Mouse (Mus musculus) common myeloid progenitor, adult 5-6 weeks (primary cell): Measurements from ENCODE around the gene Cpne9. TPM values are rescaled to one million over a fixed set of nuclear protein-coding genes. Genes with fewer than 3 reads are reported as not detected.
A peak's percentile ranks its signal among the peaks of the same experiment; 100 is the strongest.

ENCODE experiments used
- ATAC-seq: replicated peaks from 2 replicates; pipeline ENCODE4 v1.8.0; 2016; ENCODE audit warnings: low read depth, mild to moderate bottlenecking, moderate TSS enrichment, inconsistent platforms; ENCODE audit not compliant: poor library complexity, severe bottlenecking
- total RNA-seq: library from RNA; stranded (forward); fragments of 200-1000, 187-1606 nt; gene quantifications from 2 replicates; pipeline ENCODE4 v1.2.3, GENCODE M21; 2017

Gene Cpne9
- total RNA-seq: 0.05 TPM in 1 of 2 replicates, not detected in the other

DNA sequence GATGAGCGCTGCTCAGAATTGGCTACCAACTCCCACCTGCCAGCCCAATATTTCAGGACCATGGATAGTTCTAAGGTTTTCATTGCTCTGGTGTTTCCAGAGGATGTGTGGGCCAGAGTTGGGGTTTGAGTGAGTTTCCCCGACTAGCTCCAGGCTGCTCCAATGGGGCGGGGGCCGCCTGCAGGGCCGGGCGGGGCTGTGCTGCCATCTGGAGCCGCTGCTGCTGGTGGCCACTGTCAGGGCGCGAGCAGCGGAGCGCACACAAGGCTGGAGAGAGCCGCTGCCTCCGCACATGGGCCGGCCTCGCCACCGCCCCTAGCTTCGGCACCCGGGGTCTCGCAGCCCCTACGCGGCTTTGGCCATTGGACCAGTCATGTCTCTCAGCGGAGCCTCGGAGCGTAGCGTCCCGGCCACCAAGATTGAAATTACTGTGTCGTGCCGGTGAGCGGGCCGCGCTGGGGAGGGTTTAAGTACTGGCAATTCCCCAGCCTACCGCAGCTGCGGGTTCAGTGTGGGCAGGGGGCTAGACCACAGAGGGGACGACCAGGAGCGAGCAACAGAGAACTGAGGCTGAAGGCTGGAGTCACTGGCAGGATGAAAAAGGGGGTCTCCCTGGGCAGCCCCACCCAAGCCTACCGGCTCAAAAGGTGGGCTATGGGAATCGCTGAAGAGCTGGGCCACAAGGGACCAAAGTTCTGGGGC, at the start of gene Cpne9:
TSS of gene Cpne9 (plus strand) at position 207 of the 702 bp plus-strand sequence.
- ATAC-seq: peak; percentile 40

DNA sequence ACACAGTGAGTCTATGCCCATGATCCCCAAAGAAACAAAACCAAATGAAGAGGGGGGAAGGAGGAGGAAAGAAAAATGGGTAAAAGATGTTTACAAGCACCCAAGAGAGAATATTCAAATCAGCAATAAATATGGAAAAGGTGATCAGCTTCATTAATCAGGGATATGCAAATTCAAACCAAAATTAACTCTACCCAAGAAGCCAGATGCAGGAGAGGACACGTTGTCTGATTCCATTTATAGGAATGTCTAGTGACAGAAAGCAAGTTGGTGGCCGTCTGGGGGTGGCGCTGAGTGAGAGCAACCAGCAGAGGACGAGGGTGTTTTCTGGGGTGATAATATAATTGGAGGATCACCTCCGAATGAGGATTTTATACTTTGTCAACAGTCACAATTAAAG, 47.0 kb upstream of the Cpne9 start:
- ATAC-seq: no peak

DNA sequence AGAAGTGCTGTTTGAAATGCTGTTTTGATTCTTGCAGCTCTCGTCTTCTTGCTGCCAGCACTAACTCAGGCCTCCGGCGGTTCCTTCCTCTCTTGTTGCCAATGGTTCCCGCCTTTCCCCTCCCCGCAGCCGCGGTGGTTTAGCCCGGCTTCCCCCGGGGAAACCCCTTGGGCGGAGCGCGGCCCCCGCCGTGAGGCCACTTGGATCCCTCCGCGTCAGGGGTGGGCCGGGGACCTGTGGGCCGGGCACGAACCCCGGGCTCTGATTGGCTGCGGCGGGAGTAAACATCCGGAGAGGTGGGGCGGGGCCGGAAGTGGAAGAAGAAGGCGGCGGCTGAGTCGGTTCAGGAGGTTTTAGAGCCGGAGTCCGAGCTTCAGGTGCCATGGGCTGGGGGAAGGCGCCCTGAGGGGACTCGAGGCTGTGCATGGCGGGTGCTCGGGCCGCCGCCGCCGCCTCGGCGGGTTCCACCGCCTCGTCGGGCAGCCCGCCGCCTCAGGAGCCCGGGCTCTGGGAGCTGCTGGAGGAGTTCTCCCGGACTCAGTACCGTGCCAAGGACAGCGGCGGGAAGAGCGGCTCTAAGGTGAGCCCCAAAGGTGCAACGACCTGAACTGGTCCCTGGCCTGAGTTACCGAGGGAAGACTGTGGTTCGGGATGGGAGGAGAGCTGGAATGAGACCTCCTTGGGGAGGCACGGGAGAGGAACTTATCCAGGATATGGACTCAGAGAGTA, 44.4 kb upstream of the Cpne9 start, which contains the start of gene Mtmr14:
TSS of gene Mtmr14 (plus strand) at position 302 of the 729 bp plus-strand sequence.
- ATAC-seq: peak; percentile 98

DNA sequence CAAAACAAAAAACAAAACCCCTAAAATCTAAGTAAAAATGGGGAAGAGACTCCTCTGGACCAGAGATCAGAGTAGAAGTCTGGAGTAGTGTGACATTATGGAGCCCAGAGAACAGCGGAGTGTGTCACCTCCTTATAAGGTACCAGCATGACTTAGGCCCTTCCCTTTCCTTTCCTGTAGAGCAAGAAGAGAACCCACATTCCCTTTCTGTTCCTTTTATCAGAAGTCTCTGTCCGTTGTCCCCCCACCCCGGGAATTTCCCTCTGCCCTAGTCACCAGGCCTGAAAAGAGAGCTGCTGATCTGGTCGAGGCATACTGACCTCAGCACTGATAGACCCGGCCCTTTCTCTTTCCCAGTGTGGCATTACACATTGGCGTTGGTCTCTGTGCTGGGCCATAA, 43.7 kb upstream of the Cpne9 start:
- ATAC-seq: peak; percentile 34

DNA sequence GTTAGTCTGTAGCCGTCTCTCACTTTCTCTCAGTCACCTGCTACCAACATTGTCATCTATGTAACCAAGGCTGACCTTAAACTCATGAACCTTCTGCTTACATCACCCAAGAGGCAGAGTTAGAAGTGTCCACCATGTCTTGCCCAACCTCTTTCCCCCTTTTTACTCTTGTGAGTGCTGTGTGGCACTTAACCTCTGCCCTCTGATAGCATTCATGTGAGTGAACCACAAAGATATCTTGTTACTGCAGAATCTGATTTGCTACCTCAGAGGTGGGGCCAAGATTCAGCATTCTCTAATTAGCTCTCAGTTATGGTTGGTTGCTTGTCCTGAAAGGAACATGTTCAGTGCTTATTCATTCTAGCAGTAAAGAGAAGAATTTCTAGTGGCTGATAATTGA, 39.4 kb upstream of the Cpne9 start:
- ATAC-seq: no peak

DNA sequence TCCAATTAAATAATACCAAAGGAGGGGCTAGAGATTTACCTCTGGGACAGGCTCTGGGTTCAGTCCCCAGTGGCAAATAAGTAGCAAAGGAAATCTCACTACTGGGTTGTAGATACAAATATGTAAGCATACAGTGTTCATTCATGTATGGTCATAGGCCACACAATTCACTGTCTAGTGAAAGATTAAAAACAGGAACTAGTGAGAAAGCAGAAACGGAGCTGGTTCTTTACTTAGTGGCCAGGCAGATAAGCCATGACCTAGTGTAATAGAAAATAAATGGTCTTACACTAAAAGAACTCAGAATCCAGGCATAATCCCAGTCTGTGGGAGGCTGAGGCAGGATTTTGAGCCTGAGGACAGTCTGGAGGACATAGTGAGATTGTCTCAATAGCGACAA, 36.5 kb upstream of the Cpne9 start:
- ATAC-seq: peak; percentile 93

DNA sequence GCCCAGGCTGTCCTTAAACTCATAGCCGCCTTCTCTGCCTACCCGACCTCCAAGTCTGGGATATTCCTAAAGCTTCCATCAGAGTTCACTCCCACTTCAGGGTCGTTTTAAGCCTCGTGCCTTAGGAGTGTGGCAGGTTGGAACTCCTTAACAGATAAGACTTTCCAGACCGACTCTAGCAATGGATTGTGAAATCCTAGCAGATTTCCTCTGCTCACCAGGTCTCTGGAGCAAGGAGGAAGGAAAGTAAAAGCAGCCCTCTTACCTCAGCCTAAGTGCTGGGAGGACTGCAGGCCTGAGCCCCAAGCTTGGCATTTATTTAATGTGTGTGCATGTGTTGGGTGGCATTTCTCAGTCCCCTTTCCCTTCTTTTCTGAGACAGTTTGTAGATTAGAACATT, 31.3 kb upstream of the Cpne9 start:
- ATAC-seq: no peak

DNA sequence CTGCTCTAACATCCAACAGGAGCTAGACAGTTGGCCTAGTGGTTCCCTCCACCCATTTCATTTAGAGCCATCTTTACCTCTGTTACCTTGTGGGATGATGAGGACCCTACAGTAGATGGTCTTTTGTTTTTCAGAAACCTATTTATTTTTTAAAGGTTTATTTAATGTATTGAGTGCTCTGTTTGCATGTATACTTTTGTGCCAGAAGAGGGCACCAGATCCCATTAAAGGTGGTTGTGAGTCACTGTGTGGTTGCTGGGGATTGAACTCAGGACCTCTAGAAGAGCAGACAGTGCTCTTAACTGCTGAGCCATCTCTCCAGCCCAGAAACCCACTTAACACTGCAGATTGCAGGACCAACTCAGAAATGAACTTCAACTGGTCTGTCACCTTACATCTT, 30.2 kb upstream of the Cpne9 start:
- ATAC-seq: no peak

DNA sequence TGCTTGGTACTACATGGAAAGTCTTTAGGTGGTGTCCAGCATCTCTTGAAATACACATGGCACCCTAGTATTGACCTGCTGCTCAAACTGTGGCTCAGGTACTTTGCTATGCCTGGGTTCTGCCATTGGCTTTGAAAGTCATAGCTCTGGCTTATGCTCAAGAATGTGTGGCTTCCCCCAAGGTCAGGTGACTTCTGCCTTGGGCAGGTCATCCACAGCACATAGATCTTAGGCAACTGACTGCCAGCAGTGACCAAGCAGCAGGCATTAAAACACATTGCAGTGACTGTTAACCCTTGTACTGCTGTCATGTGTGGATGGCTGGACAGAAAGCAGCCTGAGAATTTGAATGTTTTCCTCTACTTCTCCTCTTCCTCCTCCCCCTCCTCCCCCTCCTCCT, 27.2 kb upstream of the Cpne9 start:
- no peak for ATAC-seq

DNA sequence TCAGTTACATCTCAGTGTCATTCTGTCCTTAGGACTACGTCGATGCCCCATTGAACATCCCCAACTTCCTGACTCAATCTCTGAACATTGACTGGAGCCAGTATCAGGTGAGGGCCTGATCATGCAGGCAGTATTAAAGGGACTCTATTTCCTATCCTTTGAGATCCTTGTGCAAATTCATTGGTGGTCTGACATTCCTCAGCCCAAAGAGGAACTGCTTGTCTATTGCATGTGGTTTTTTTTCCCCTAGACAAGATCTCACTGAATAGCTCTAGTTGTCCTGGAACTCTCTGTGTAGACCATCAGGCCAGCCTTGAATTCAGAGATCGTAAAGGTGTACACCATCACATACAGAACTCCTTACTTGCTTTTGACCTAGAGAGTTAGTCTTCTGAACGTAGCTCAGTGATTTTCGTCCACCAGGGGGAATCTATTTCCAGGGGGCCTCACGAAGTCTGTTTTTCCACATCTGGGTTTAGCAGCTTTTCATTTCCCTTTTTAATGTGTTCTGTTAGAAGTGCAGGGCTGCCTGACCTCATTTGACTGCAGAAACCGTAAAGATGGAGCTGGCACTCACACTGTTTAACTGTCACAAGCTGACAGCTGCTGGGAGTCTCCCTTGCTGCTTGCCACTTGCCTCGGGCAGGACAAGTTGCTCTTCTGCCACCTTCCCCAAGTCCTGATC, 20.8 kb upstream of the Cpne9 start:
- peak; percentile 75 for ATAC-seq

DNA sequence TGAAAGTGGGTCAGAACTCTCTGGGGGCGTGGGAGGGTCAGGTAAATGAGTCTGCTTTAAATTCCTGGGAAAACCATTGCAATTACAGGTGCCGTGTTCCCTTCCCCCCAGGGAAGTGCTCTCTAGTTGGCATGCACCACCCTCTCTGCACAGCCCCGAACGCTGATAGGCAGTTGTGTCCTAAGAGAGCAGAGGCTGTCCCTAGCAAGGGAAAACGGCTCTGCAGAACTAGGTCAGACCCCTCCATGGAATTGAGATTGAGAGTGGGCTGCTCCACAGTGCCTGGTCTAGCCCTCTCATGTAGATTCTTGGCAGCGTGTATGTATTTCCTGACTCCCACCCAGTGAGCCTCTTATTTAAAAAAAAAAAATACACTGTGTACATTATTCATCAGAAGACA, 18.6 kb upstream of the Cpne9 start:
- ATAC-seq: no peak

DNA sequence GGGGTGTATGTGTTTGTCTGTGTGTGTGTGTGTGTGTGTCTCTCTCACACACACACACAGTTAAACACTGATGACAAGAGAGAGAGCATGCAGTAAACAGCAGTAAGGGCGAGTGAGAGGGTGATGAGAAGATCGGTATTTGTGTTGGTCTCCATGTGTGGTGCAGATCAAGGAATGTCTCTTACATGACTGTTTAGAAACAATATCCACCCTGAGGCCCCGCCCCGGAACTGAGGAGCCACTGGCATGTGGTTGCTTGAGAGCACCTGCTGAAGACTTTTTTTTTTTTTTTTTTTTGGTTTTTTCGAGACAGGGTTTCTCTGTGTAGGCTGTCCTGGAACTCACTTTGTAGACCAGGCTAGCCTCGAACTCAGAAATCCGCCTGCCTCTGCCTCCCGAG, 17.7 kb upstream of the Cpne9 start:
- ATAC-seq: no peak

DNA sequence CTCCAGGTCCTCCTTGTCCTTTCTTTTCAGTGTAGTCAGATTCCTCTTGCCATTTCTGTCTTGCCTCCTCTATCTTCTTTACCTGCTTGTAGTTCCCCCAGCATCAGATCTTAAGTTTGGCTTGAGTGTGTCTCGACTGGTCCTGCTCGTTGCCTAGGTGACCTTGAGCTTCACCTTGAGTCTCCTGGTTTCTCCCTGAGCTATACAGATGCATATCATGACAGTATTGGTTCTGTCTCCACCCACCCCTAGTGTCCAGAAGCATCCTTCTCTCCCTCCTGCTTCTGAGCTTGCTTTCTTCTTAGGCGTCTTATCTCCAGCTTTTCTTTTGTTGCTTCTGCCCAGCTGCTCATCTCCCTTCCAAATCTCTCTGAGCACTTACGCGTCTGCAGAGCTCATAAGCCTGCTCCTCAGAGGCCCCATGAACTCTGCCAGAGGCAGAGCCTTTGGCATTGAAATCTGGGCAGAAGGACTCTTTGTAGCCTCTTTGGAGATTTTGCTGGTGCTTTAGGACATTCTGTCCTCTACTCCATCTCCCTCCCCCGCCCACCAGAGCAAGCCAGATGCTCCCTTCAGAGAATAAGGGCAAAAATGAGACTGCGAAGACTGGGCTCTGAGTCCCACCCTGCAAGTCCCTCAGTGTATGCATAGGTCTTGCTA, 15.0 kb upstream of the Cpne9 start:
- no peak for ATAC-seq

DNA sequence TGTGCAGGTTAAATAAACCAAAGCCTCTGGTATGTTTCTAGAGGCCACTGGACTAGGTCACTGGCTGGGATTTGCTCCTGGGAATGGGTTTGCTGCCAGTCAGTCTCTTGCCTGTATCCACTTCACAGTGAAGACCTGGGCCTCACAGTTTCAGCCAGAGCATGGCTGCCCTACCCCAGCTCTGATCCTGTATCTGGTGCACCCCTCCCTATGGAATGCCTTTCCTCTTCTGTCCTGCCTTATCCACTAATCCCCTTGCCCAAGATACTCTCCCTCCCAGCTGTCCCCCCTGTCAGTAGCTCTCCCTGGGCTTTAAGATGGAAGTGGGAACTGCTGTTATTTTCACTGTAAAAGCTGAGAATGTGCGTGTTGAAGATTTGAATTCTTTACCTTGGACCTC, 14.1 kb upstream of the Cpne9 start:
- no peak for ATAC-seq

DNA sequence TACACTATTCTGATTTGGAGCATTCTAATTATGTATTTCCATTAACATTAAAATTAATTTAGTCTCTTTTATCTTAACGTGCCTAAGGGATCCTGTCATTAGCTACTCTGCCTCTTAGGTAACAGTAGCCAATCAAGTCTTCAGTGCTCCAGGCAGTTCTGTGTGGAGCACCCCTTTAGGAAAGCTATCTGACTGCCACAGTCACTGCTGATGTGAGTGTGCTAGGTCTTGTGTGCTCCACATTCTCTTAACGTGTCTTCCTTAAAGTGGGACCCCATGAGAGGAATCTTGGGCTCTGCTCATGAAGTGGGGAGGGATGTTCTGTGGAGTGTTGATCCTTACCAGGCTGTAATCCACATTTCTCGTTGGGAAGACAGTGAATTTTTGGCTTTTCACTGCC, 9.7 kb upstream of the Cpne9 start:
- ATAC-seq: no peak

DNA sequence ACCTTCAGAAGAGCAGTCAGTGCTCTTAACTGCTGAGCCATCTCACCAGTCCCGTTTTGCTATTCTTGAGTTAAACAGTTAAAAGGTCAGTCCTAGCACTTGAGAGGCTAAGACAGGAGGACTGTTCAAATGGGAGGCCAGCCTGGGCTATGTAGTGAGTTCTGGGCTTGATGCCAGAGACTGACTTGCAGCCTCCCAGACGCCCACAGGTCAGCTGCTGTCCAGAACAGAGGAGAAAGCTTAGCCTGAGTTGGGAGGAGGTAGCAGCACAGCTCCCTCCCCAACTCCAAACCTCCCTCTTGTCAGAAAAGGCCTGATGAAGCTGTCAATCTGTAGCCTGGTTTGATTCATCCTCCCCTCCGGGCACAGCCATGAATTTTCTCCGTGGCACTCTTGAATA, 5.3 kb upstream of the Cpne9 start:
- no peak for ATAC-seq

DNA sequence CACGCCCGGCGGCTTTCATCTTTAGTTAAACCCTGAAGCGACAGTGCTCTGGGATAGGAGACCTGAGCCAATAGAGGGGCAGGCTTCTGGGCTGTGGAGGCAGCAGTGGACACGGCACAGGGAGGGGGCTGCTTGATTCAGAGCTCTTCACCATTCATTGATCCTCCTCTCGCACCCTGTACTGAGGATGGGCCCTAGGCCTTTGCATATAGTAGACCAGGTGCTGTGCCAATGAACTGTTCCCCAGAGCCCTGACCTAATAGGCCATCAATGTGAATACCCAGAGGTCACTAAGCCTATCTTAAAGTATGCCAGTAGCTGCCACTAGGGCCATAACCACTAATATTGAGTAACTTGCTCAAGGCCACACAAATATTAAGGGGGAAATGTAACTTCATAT, 431 bp upstream of the Cpne9 start:
- peak; percentile 13; the same call in 1 of the 2 replicates for ATAC-seq

DNA sequence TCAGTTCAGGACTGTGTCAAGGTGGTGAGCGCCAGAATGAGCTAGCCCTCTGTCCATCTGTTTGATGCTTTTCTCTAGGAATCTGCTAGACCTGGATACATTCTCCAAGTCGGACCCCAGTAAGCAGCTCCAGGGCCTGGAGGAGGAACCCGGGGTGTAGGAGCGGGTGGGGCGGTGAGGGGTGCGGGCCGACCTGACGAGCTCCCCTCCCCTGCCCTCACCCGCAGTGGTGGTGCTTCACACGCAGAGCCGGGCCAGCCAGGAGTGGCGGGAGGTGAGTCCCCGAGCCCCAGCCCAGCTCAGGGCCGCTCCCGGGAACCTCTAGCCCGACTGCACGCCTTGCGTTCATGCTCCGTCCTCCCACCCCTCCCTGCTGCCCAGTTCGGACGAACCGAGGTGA, 862 bp downstream of the Cpne9 start:
- ATAC-seq: no peak

DNA sequence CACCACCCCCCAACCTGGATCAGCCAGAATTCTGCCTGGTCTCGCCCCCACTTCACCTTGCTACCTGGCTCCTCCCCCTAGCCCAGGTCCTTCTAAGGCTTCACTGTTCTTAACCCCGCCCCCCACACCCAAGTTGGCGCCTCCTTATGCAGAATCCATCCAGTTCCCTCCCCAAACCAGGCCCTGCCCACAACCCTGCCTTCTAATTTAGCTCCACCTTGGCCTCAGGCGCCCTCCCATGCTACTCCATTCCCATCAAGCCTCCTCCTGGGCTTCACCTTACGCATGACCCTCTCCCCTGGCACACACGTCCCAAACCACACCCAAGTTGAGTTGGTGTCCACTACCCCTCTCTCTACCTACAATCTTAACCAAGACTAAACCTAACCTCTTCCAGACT, 1.4 kb downstream of the Cpne9 start:
- 0 out of 2 replicates have a peak, but pooled peaks have one; percentile 15 for ATAC-seq

DNA sequence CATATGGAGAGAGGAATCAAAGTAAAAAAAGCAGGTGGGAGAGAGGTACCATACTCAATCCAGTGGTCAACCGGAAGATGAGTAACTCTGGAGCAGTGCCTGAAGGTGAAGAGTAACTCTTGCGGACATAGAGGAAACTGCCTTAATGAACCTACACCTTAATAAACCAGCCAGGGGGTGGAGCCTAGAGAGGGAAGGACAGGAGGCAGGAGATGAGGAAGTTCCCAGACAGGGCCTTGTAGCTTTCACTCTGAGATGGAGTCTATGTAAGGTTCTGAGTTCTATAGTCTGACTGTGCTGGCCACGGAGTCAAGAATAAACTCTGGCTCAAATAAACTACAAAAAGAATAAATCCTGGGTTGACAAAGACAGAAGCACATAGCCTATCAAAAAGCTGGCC, 2.8 kb downstream of the Cpne9 start:
- peak; percentile 57 for ATAC-seq

DNA sequence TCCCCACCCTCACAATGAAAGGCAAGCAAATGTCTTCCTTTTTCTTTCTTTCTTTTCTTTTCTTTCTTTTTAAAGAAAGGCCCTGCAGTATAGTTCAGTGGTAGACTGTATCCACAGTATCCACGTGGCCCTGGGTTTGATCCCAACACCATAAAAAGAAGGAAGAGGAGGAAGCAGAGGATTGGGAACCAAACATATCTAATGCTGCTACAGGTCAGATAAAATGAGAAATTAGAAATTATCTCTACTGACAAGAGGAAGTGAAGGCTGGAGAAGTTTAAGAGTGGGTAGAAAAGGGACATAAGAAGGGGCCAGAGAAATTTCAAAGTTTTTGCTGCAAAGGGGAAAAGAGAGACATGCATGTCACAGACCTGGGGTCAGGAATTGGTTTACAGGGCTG, 4.2 kb downstream of the Cpne9 start:
- ATAC-seq: no peak
